Mouse (Mus musculus) adrenal gland, adult 2 months (tissue): Measurements from ENCODE around the gene Rapgef2. TPM values are rescaled to one million over a fixed set of nuclear protein-coding genes. Genes with fewer than 3 reads are reported as not detected.

Source experiments
- DNase-seq: peaks from one replicate; pipeline ENCODE4 v3.0.0; 2021
- long read RNA-seq: library from polyadenylated mRNA; stranded (forward); transcript quantifications from one replicate; pipeline ENCODE4 v2.0.0, GENCODE M21; 2021
- polyA plus RNA-seq: library from polyadenylated mRNA; depleted of rRNA; stranded (reverse); fragments of >200 nt; gene quantifications from 2 replicates; pipeline ENCODE4 v1.2.3, GENCODE M21; 2012; rRNA removed
- total RNA-seq, 2 experiments: library from RNA; stranded (reverse); gene quantifications; 2 replicates each; pipeline ENCODE4 v1.2.3; 2021

Rapgef2 gene
- total RNA-seq (10 to 100 TPM; 20.6 to 20.9 TPM), polyA plus RNA-seq (6.9 and 8.6 TPM in 2 replicates)
- long read RNA-seq, partial matches to known transcripts, result 1 of 4 reads
- long read RNA-seq, other reads (novel, unspliced or antisense), result 3 of 4 reads

- DNase-seq, result peak; percentile 92
Measured at GRCm38 (mm10) chr3:79286376-79287107, at the start of gene Rapgef2. TSS of gene Rapgef2 (minus strand) at chr3:79286517.

GRCm38 (mm10) chr3:79333643-79334200 lies 47.4 kb upstream of the Rapgef2 start:
- DNase-seq, result no peak

- DNase-seq, result peak; percentile 39
Measured at GRCm38 (mm10) chr3:79333051-79333450, 46.7 kb upstream of the Rapgef2 start.

GRCm38 (mm10) chr3:79329691-79330315 lies 43.5 kb upstream of the Rapgef2 start:
- no peak for DNase-seq

- DNase-seq, result no peak
Measured at GRCm38 (mm10) chr3:79324697-79325526, 38.6 kb upstream of the Rapgef2 start.

- DNase-seq, result no peak
Measured at GRCm38 (mm10) chr3:79314006-79314698, 27.8 kb upstream of the Rapgef2 start.

GRCm38 (mm10) chr3:79311895-79312294 lies 25.6 kb upstream of the Rapgef2 start:
- no peak for DNase-seq

GRCm38 (mm10) chr3:79310184-79310583 lies 23.9 kb upstream of the Rapgef2 start:
- no peak for DNase-seq

- DNase-seq, result no peak
Measured at GRCm38 (mm10) chr3:79308605-79309004, 22.3 kb upstream of the Rapgef2 start.

GRCm38 (mm10) chr3:79299401-79299800 lies 13.1 kb upstream of the Rapgef2 start:
- no peak for DNase-seq

- no peak for DNase-seq
Measured at GRCm38 (mm10) chr3:79297281-79297680, 11.0 kb upstream of the Rapgef2 start.

GRCm38 (mm10) chr3:79296586-79296985 lies 10.3 kb upstream of the Rapgef2 start:
- no peak for DNase-seq

GRCm38 (mm10) chr3:79296049-79296448 lies 9.7 kb upstream of the Rapgef2 start:
- no peak for DNase-seq

GRCm38 (mm10) chr3:79294701-79295100 lies 8.4 kb upstream of the Rapgef2 start:
- no peak for DNase-seq

- DNase-seq, result no peak
Measured at GRCm38 (mm10) chr3:79293023-79293422, 6.7 kb upstream of the Rapgef2 start.

GRCm38 (mm10) chr3:79289050-79289449 lies 2.7 kb upstream of the Rapgef2 start:
- DNase-seq, result no peak

- DNase-seq, result no peak
Measured at GRCm38 (mm10) chr3:79287699-79288458, 1.6 kb upstream of the Rapgef2 start.

GRCm38 (mm10) chr3:79287108-79287576 lies 825 bp upstream of the Rapgef2 start:
- DNase-seq, result peak; percentile 98

GRCm38 (mm10) chr3:79286031-79286375 lies 314 bp downstream of the Rapgef2 start:
- DNase-seq, result no peak

- DNase-seq, result no peak
Measured at GRCm38 (mm10) chr3:79285097-79285675, 1.1 kb downstream of the Rapgef2 start.
